Mouse (Mus musculus): Measurements from ENCODE around the gene Nos1ap.

The Nos1ap gene

DNA sequence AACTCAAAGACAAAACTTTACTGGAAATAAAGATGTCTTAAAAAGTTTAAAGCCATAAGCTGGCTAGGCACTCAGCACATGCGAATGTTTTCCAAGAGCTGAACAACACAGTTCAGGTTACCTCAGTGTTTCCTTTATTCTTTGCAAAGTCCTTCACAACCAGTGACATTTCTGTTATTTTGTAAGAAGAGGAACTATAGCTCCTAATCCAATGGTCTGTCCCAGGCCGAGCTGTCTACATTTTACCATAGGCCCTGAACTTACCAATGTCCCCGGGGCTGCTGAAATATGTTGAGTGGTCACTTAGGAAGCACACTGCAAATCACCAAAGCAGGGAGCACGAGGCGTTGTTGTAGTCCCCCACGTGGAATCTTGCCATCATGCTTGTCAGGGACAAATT, 319.4 kb downstream of the Nos1ap start:
- no peak for DNase-seq

DNA sequence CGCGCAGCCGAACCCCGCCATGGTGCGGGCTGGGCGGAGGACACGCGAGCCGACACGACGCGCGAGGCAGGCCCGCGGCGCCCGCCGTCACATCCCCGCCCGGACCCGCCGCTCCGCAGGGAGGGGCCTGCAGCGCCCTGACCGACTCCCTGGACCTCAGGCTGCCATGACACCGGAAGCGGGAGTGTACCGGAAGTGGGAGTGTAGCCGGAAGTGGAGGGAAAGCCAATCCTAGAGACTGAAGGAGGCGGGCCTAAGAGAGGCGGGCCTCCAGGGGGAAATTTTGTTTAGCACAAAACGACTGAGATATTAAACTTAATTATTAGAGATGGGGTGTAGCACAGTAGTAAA, 334.1 kb downstream of the Nos1ap start:
- peak; percentile 86 for DNase-seq

GRCm38 (mm10) chr1:170254893-170255559, 334.6 kb downstream of the Nos1ap start:
- no peak for DNase-seq
